ENCODE assay signal across 8 mouse cellular contexts in the genomic region with DNA sequence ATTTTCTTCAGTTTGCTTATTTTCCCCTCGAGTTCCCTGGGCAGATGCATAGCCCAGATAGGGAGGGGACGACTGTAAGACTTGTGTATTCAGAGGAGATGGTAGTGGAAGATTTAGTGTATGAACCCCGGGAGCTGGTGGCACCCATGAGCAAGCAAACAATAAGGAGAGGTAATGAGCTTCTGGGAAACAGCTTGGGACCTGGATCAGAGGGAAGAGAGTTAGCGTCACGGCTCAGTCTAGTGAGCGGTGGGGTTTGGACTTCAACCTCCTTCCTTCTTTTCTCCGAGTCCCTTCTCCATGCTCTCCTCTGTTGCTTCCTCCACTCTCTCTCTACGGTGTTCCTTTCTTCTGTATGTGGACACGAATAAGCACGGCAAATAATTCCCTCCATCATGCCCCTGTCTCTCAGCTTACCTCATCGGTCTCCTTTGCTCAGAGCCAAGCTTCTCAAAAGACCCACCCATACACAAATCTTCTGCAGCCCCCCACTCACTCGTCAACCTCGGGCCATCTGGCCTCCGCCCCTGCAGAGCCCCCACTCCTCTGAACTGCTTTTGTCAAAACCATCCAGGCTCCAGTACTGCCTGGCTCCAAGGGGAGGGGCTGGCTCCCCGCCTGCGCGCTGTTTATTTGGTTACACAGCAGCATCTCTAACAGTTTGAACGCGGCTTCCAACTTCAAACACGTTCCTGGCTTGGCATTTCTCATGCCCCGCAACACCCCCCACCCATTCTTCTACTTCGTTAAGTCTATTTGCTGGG. TPM values are rescaled to one million over a fixed set of nuclear protein-coding genes. Genes with fewer than 3 reads are reported as not detected.
DNase-seq lines count a peak whose midpoint lies in the region; ATAC-seq and TF ChIP-seq lines count a peak whose summit lies in the region.

No protein-coding gene starts in this region.

- no peaks in the 10 kb centered on the region for H3K36me3 ChIP-seq in kidney, postnatal 0 days (ENCODE audit: insufficient read depth, low read length)
- H3K36me3 ChIP-seq in limb, embryonic 13.5 days, result no peaks in the 10 kb centered on the region
- no peaks in the 10 kb centered on the region for H3K36me3 ChIP-seq in stomach, embryonic 15.5 days

- no peak for TF ChIP-seq CTCF in kidney, postnatal 0 days (IDR thresholded peaks at IDR 0.05; ENCODE audit: low read depth)

- H3K9ac ChIP-seq in kidney, postnatal 0 days (ENCODE audit: low read depth, low read length), result 0 out of 2 replicates have a peak overlapping the region, but pooled peaks have one; percentile 5
- H3K9ac ChIP-seq in limb, embryonic 13.5 days, result peak overlapping the region; percentile 53
- H3K9ac ChIP-seq in stomach, embryonic 15.5 days, result no peak overlapping the region

- no peaks in the 10 kb centered on the region for H3K27me3 ChIP-seq in kidney, postnatal 0 days (ENCODE audit: insufficient read depth, low read length)
- H3K27me3 ChIP-seq in limb, embryonic 13.5 days, result peaks cover 14% of the 10 kb centered on the region
- H3K27me3 ChIP-seq in stomach, embryonic 15.5 days (replicated peaks), result no peaks in the 10 kb centered on the region

- H3K4me1 ChIP-seq in kidney, postnatal 0 days (replicated peaks; ENCODE audit: insufficient read depth, low read length), result 0 out of 2 replicates have a peak, but pooled peaks cover 7% of the 10 kb centered on the region
- H3K4me1 ChIP-seq in limb, embryonic 13.5 days, result peaks cover 21% of the 10 kb centered on the region
- peaks cover 4% of the 10 kb centered on the region; the same call in 1 of the 2 replicates for H3K4me1 ChIP-seq in stomach, embryonic 15.5 days

- no peak for DNase-seq in kidney, postnatal 0 days (ENCODE audit: low spot score)
- DNase-seq in kidney, postnatal 25 days, result no peak
- peak; percentile 57 for DNase-seq in embryo, embryonic 9.5 days (ENCODE audit: extremely low spot score)
- DNase-seq in forelimb bud, embryonic 11.5 days (ENCODE audit: low read depth, low spot score), result peak; percentile 34
- DNase-seq in gastrocnemius, postnatal 4 days (ENCODE audit: low spot score in 2 of 2), result no peak

- H3K4me3 ChIP-seq in kidney, postnatal 0 days (replicated peaks; ENCODE audit: low read depth, low read length), result peak overlapping the region; percentile 16
- H3K4me3 ChIP-seq in limb, embryonic 13.5 days, result peak overlapping the region; percentile 36
- H3K4me3 ChIP-seq in stomach, embryonic 15.5 days (replicated peaks), result peak overlapping the region; percentile 23

- 9% methylated on average over 22 of the region's 22 CpGs for WGBS in kidney, postnatal 0 days
- WGBS in limb, embryonic 13.5 days, result 11% methylated on average over 22 of the region's 22 CpGs
- 13% methylated on average over 22 of the region's 22 CpGs for WGBS in stomach, embryonic 15.5 days

- 0 out of 2 replicates have a peak, but pooled peaks have one; percentile 30 for ATAC-seq in kidney, postnatal 0 days (replicated peaks; ENCODE audit: low FRiP score, low read depth)
- ATAC-seq in limb, embryonic 13.5 days (ENCODE audit: low FRiP score, low read depth), result peak; percentile 34; the same call in 1 of the 2 replicates
- ATAC-seq in stomach, embryonic 15.5 days (ENCODE audit: insufficient read depth, low FRiP score, low read depth), result 0 out of 2 replicates have a peak, but pooled peaks have one; percentile 49
- ATAC-seq in megakaryocyte-erythroid progenitor cell, adult 5-6 weeks (replicated peaks; ENCODE audit: low FRiP score, low TSS enrichment, poor library complexity, severe bottlenecking), result no peak

- H3K9me3 ChIP-seq in kidney, postnatal 0 days (replicated peaks; ENCODE audit: low read length), result no peaks in the 10 kb centered on the region
- H3K9me3 ChIP-seq in limb, embryonic 13.5 days, result no peaks in the 10 kb centered on the region
- H3K9me3 ChIP-seq in stomach, embryonic 15.5 days, result no peaks in the 10 kb centered on the region

- no peak overlapping the region for H3K27ac ChIP-seq in kidney, postnatal 0 days
- H3K27ac ChIP-seq in limb, embryonic 13.5 days, result no peak overlapping the region; the same call in 1 of the 2 replicates
- no peak overlapping the region for H3K27ac ChIP-seq in stomach, embryonic 15.5 days

- H3K4me2 ChIP-seq in kidney, postnatal 0 days (ENCODE audit: low read length), result peak overlapping the region; percentile 58
- peak overlapping the region; percentile 70 for H3K4me2 ChIP-seq in limb, embryonic 13.5 days (replicated peaks)
- H3K4me2 ChIP-seq in stomach, embryonic 15.5 days, result peak overlapping the region; percentile 56

RNA-seq across cellular contexts. Expression of gene Fcrl6, which starts 14.4 kb away (rescaled TPM):
- polyA plus RNA-seq in kidney, postnatal 0 days (2015; fragmentation: Nextera tagmentation; extraction: Ambion mirVana), result not detected in 2 replicates
- 1.0 and 1.3 TPM in 2 replicates for polyA plus RNA-seq in limb, embryonic 13.5 days (2015; fragmentation: Nextera tagmentation; extraction: Ambion mirVana)
- polyA plus RNA-seq in stomach, embryonic 15.5 days (2015; fragmentation: Nextera tagmentation; extraction: Ambion mirVana), result not detected in 2 replicates
- total RNA-seq in megakaryocyte-erythroid progenitor cell, adult 5-6 weeks (2014; fragmentation: Nextera tagmentation), result not detected in 2 replicates
- total RNA-seq in megakaryocyte-erythroid progenitor cell, adult 5-6 weeks (2017), result not detected in 2 replicates
- total RNA-seq in gastrocnemius, postnatal 4 days (2021), result not detected

RNA-seq across cellular contexts. Expression of gene Dusp23, which starts 16.0 kb away (rescaled TPM):
- polyA plus RNA-seq in kidney, postnatal 0 days (2015; fragmentation: Nextera tagmentation; extraction: Ambion mirVana), result 27.0 and 27.4 TPM in 2 replicates
- 10.1 and 10.5 TPM in 2 replicates for polyA plus RNA-seq in limb, embryonic 13.5 days (2015; fragmentation: Nextera tagmentation; extraction: Ambion mirVana)
- 12.9 and 13.1 TPM in 2 replicates for polyA plus RNA-seq in stomach, embryonic 15.5 days (2015; fragmentation: Nextera tagmentation; extraction: Ambion mirVana)
- total RNA-seq in megakaryocyte-erythroid progenitor cell, adult 5-6 weeks (2014; fragmentation: Nextera tagmentation), result 2.7 and 8.0 TPM in 2 replicates
- 0.76 and 1.6 TPM in 2 replicates for total RNA-seq in megakaryocyte-erythroid progenitor cell, adult 5-6 weeks (2017)
- 10 to 100 TPM; 20.3 to 23.0 TPM for total RNA-seq in gastrocnemius, postnatal 4 days (2021)

RNA-seq across cellular contexts. Expression of gene Slamf8, which starts 26.4 kb away (rescaled TPM):
- polyA plus RNA-seq in kidney, postnatal 0 days (2015; fragmentation: Nextera tagmentation; extraction: Ambion mirVana), result 0.16 and 0.18 TPM in 2 replicates
- 0.11 and 0.25 TPM in 2 replicates for polyA plus RNA-seq in limb, embryonic 13.5 days (2015; fragmentation: Nextera tagmentation; extraction: Ambion mirVana)
- 0.31 and 0.44 TPM in 2 replicates for polyA plus RNA-seq in stomach, embryonic 15.5 days (2015; fragmentation: Nextera tagmentation; extraction: Ambion mirVana)
- not detected in 2 replicates for total RNA-seq in megakaryocyte-erythroid progenitor cell, adult 5-6 weeks (2014; fragmentation: Nextera tagmentation)
- total RNA-seq in megakaryocyte-erythroid progenitor cell, adult 5-6 weeks (2017), result not detected in 2 replicates
- total RNA-seq in gastrocnemius, postnatal 4 days (2021), result under 1 TPM in 1 of 2 experiments, not detected in 1; 0.17 TPM

Comparison
In these comparisons a context has a peak if more than half of its experiments do, and no peak if none do; other contexts are left out.
1. DNase-seq: peak in embryo, embryonic 9.5 days (single experiment) and forelimb bud, embryonic 11.5 days (single experiment); none in kidney, postnatal 0 days (single experiment), kidney, postnatal 25 days (0 of 2) and gastrocnemius, postnatal 4 days (0 of 2).
2. Peak in every context shown above with its lines, with median percentiles within 50 percentile points of each other: H3K4me2 ChIP-seq and H3K4me3 ChIP-seq.